Mouse (Mus musculus) embryo, embryonic 10 days (tissue): Measurements from ENCODE around the gene Gm7879.
A peak's percentile ranks its signal among the peaks of the same experiment; 100 is the strongest.
"Not testable (repeated sequence)": the region's sequence is repeated elsewhere in the genome, so short reads cannot be mapped to it uniquely, and the experiment has no call there.

Experiments used
- DNase-seq: peaks from one replicate; pipeline ENCODE4 v3.0.0-alpha.2; 2015; ENCODE audit warnings: low spot score

Gm7879 gene

DNA sequence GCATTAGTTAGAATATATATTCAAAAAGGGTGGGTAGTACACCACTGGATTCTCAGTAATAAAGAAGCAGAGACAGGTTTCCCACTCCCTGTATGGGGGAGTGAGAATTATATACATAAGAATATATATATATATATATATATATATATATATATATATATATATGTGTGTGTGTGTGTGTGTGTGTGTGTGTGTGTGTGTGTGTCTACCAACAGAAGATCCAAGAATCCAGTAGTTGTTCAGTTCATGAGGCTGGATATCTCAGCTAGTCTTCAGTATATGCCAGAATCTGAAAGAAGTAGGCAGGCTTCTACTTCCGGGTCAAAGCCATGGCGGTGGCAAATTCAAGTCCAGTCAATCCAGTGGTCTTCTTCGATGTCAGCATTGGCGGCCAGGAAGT is at the start of gene Gm7879:
Gene Gm7879, plus strand, starts transcription at position 301 of the 400 bp plus-strand sequence.
- DNase-seq: not testable (repeated sequence)

DNA sequence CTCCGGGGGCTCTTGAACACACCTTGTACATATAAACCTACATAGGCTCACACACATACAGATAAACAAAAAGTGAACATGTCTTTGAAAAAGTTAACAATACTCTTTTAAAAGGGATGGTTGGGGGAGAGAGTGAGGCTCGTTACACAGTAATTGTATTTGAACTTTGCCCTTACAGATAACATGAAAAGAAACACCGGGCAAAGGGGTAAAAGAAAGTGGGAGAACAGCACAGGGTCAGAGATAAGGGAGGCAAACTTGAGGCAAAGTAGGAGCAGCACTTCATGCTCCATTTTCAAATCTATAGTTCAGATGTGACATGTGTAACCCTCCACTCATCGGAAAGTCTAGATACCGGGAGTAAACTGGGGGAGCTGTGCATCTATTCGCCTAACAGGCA is 49.3 kb upstream of the Gm7879 start:
- no peak for DNase-seq

DNA sequence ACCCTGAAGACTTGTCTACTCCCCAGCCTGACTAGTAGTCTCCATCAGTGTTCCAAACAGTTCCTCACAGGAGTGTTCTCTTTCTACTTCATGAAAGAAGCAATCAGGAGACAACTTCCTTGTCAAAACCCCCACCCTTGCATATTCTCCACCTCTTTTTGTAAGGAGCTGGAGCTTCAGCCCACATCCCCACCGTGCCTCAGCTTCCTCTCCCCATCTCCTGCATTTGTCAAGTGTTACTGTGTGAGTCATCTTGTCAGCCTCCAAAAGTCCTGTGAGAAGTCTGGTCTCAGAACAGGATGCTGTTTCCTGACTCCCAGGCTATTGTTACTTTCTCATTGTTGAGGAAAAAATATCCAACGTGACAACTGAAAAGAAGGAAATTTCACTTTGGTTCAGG is 47.6 kb upstream of the Gm7879 start:
- DNase-seq: no peak

DNA sequence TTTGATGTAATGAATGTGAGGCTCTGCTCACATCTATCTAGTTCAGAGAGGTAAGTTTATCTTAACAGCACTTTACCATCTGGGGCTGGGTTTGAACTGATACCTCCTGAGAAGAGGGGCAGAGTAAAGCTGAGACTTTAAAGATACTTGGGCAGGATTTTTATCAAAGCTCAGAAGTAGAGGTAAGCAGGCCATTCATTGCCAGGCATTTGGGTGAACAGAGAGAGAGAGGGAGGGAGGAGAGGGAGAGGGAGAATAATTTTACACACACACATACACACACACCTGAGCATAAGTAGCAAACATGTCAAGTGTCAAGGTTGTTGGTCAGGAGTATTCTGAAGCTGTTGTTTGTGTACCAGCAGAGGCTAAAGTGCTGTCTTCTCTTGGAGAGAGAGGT is 44.7 kb upstream of the Gm7879 start, which contains the start of gene Cd38:
Gene Cd38, plus strand, starts transcription at position 301 of the 400 bp plus-strand sequence.
- DNase-seq: no peak

GRCm38 (mm10) chr5:43868711-43869600 is 44.0 kb upstream of the Gm7879 start:
- DNase-seq: peak; percentile 61

GRCm38 (mm10) chr5:43871845-43872244 is 41.1 kb upstream of the Gm7879 start:
- DNase-seq: no peak

DNA sequence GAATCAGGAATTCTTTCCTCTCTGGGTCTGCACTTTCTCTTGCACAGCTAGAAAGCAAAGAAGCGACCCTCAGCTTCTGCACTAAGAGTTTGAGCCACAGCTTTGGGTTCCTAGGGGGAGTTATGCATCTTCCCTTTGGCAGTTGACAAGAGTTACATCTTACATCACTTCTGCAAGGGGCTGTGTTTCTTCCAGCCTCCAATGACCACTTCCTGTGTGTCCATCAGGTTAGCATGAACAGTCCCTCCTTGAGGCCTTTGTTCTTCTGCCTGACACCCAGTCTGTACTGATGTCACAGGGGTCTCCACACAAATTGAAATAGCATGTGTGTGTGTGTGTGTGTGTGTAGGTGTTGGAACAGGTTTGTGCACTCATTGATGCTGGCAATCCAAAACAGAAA is 40.3 kb upstream of the Gm7879 start:
- no peak for DNase-seq

DNA sequence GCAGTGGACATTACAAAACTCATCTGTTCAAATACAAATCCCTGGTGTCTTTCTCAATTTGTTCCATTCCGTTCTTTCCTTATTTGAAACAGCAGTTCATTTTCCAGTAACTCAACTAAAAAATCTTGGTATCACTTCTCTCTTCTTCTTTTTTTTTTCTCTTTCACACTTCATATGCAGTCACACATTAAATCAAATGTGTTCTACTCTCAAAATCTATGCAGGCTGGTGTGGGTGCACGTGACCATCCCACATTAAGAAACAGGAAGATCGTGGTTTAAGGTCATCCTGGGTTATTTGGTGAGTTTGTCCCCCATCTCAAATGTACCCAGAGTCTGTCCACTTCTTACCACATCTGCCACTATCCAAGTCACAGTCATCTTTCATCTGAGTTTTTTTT is 30.9 kb upstream of the Gm7879 start:
- no peak for DNase-seq

GRCm38 (mm10) chr5:43885060-43885820 is 27.7 kb upstream of the Gm7879 start:
- peak; percentile 18 for DNase-seq

DNA sequence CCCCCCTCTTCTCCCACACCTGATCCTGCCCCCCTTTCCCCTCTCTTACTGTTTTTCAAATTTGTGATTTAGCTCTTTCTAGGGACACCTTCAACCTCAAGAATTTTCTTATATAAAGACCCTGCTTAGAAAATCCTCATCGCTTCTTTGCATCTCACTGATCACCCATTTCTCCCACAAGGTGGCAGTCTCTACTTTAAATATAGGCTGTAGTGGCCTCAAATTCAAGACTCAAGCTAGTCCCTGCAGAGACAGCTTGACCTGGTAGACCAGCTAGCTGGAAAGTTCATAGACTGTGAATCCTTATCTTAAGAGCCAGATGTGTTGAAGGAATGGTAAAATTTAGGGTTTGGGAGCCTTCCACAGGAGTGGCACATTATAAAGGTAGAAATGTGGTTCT is 20.6 kb upstream of the Gm7879 start:
- DNase-seq: peak; percentile 64

GRCm38 (mm10) chr5:43894113-43894512 is 18.8 kb upstream of the Gm7879 start:
- peak; percentile 56 for DNase-seq

DNA sequence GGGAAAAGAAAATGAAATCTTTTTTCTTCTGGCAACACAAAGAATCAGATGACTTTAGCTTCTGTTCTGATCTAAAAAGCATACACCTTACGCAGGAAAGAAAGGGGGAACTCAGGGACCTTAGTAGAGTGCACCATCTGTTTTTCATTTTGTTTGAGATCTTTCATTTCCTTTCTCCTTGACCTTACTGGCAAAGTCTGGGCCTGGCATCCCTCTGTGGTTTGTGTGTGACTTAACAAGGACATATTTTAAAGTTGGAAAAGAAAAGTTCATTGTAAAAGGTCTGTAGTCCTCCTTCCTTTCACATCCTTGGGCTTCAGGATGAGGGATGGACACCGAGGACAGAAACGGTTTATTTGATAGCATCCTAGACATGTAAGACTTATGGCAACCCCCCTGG is 17.0 kb upstream of the Gm7879 start:
- DNase-seq: peak; percentile 64

GRCm38 (mm10) chr5:43904685-43905084 is 8.3 kb upstream of the Gm7879 start:
- DNase-seq: no peak

DNA sequence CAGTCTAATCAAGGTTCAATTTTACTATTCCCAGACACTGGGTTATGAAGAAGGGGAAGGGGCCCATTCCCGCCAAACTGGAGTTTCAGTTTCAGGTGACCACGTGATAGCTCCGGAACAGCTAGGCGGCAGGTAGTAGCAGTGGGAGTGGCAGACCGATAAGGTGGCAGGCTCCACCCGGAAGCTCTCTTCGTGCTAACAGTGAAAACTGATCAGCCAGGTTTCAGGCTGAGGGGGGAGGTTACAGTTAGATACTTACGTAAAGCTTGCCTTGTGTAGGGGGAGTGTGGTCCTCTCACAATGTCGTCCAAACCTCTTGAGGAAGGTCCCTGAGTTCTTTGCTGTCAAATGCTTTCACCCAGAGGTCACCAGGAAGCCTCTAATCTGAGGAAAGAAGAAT is 3.7 kb upstream of the Gm7879 start:
- DNase-seq: no peak

GRCm38 (mm10) chr5:43910006-43910405 is 2.9 kb upstream of the Gm7879 start:
- no peak for DNase-seq

DNA sequence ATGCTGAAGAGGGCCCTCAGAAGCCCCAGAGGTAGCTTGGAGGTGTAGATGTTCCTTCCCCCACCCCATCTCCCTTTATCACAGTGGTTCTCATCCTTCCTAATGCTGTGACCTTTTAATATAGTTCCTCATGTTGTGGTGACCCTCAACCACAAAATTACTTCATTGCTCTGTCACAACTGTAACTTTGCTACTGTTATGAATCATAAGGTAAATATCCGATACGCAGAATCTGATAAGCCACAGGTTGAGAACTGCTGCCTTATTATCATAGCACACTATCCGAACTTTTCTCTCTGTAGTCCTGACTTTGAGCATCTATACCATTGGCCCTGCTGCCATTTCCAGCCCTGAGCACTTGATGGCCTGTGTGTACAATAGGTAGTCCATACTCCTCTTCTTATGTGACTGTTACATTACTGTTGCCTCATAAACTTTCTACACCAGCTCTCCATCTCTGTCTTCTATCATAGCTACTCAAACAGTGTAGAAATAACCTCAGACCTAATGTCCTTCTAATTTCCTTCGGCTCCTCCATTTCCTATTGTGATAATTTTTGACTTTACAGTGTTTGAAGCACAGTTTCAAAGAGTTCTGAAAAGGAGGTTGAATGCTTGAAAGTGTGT is 2.4 kb downstream of the Gm7879 start:
- no peak for DNase-seq

DNA sequence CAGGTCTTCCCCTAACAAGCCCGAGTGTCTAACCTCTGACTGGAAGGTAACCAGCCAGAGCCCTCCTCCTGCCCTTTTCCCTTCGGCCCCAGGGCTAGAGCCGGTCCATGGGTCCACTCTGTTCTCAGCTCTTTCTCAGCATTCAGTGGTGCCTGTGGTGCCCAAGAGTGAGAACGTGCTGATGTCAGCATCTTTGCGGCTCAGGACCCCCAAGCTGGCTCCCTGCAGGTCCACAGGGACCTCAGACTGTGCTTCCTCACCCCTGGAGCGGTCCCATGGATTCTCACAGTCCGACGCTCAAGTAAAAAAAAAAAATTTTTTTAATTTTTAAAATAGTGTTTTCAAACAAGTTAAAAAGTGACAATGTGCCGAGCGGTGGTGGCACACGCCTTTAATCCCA is 8.9 kb downstream of the Gm7879 start:
- DNase-seq: no peak

GRCm38 (mm10) chr5:43923933-43924332 is 11.0 kb downstream of the Gm7879 start:
- peak; percentile 77 for DNase-seq

DNA sequence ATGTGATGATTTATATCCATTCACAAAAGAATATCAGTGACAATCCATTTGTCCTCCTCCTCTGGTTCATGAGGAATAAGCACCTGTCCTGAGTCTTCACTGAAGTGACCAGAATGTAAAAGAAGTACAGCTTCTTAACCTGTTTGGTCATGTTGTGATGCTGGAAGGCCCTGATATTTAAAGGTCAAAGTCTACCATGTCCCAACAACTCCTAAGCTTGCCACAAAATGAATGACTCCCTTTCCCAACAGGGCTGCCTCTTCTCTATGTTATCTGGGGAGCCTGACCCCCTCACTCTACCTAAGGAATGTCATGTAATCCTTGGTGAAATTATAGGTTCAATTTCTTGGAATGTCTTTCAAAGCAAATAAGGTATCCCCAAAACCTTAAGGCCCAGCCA is 14.8 kb downstream of the Gm7879 start:
- DNase-seq: no peak

GRCm38 (mm10) chr5:43933269-43933668 is 20.3 kb downstream of the Gm7879 start:
- no peak for DNase-seq

DNA sequence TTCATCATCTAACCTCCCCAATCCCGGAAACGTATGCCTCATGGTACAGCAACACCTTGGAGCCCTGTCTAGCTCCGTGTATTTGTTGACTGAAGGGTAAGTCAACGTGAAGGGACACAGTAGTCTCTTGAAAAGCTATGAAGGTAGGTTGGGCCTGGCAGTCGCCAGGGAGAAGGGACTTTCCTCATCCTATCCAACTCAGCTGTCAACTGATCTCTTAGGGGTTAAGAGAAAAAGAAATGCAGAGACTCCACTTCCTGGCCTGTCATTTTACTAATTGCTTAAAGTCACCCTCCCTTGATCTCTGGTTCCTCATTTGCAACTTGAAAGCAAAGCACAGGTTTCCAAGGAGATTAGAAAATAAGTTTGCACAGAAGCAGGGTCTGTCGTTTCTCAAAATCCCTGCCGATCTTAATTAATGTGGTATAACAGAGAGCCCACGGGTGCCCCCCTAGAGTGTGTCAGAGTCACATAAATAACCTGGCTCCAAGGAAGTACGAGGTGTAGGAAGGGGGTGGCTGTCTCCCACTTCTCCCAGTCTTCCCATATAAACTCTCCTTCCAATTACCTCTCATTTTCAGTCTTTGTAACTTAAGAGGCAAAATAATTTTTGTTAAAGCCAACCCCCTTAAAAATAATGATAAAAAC is 34.5 kb downstream of the Gm7879 start:
- peak; percentile 5 for DNase-seq

GRCm38 (mm10) chr5:43948111-43948743 is 35.3 kb downstream of the Gm7879 start:
- peak; percentile 81 for DNase-seq
